Mouse (Mus musculus) megakaryocyte, adult 5-6 weeks (primary cell): ENCODE measurements around the gene Zfp668. TPM values are rescaled to one million over a fixed set of nuclear protein-coding genes. Genes with fewer than 3 reads are reported as not detected.
A peak's percentile ranks its signal among the peaks of the same experiment; 100 is the strongest.
"Not testable (repeated sequence)": the region's sequence is repeated elsewhere in the genome, so short reads cannot be mapped to it uniquely, and the experiment has no call there.

ENCODE experiments used
- ATAC-seq: 2 replicates; pipeline ENCODE4 v1.8.0; 2016; ENCODE audit warnings: mild to moderate bottlenecking, inconsistent platforms; ENCODE audit not compliant: poor library complexity, severe bottlenecking
- total RNA-seq, 2 experiments: library from RNA; stranded (forward) in 1 of 2; stranded (reverse) in 1 of 2; fragments of 153-499, 151-499 nt in 1 of 2; fragments of 221-1000, 200-1000 nt in 1 of 2; gene quantifications; 2 replicates each; pipeline versions ENCODE4 v1.2.3 to v1.2.4; 2015 to 2017

Gene Zfp668
- total RNA-seq, 2 experiments from 2014 or later, result 3.1 to 5.7 TPM

DNA sequence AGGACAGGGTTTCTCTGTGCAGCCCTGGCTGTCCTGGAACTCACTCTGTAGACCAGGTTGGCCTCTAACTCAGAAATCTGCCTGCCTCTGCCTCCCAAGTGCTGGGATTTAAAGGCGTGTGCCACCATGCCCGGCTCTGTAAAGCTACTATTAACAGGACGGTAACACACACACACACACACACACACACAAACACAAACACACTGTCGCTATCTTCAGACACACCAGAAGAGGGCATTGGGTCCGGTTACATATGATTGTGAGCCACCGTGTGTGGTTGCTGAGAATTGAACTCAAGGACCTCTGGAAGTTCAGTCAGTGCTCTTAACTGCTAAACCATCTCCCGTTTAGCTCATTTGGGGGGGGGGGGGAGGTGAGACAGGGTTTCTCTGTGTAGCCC, 19.3 kb upstream of the Zfp668 start:
- not testable (repeated sequence) for ATAC-seq

DNA sequence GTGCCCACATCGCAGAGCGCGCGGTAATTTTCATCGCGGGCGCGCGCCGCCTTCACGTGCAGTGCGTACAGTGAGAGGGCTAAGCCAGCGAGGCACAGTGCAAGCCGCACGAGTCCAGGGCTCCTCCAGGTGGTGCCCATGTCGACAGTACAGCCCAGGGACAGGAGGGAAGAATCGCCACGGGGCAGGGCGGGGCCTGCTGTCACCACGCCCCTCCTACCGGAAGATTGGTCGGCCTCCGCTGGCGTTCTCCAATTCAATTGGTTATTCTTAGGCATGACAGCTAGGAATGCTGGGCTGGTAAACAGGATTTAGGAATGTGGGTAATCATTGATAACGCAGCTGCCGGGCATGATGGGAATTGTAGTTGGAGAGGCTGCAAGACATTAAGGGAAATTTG, 18.8 kb upstream of the Zfp668 start, which contains the start of the genes Gm21974 and Vkorc1:
Gm21974 (minus strand) TSS at position 13 of the 400 bp plus-strand sequence.
Vkorc1 (minus strand) TSS at position 176 of the 400 bp plus-strand sequence.
- peak; percentile 95 for ATAC-seq

DNA sequence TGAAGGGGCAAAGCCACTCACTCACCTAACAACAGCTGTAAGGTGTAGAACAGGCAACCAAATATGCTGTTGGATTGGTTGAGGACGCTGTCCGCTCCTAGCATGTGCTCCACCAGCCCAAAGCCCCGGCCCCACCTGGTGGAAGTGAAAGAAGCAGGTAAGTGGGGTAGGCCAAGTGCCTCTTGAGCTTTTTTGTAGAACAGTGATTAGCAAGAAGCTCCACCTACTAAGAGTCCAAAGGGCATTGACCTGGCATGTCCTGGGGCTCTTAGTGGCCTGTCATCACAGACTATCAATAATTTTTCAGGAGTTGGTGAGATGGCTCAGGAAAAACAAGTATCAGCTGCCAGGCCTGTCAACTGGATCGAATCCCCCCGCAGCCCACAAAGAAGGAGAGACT, 17.9 kb upstream of the Zfp668 start:
- no peak for ATAC-seq

DNA sequence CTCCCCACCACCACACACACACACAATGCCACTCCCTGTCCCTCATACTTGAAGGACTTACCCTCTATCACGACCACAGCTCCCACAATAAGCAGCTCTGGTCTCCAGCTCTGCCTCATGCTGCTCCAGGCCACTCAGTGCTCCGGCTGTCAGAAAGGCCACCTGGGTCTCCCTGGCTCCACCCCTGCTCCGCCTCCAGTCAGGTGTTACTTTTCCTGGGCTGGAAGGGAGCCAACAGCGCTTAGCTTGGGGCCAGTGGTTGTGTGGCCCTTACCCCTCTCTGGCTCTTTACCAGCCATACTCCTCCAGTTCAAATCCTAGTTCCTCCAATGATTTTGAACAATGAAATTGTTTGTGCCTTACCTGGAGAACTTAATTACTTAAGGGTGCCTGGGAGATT, 14.2 kb upstream of the Zfp668 start, which contains the start of gene Prss53:
Prss53 (minus strand) TSS at position 173 of the 400 bp plus-strand sequence.
- ATAC-seq, result no peak

DNA sequence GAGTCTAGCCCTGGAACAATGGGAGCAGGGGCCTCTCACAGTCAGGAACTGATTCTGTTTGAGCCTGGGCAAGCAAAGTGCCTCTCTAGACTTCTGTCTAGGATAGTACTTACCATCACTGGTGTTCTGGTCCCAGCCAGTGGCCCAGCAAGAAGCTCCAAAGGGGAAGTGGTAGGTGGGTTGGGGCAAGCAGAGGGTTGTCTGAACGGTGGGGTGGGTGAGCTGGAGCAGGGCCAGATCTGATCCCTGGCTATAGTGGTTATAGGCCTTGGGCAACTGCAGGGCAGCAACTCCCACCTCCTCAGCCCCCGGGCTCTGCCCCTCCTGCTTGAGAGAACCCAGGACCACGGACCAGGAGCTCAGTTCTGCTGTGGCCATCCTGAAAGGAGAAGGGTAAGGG, 12.2 kb upstream of the Zfp668 start:
- peak; percentile 35; the same call in 1 of the 2 replicates for ATAC-seq

DNA sequence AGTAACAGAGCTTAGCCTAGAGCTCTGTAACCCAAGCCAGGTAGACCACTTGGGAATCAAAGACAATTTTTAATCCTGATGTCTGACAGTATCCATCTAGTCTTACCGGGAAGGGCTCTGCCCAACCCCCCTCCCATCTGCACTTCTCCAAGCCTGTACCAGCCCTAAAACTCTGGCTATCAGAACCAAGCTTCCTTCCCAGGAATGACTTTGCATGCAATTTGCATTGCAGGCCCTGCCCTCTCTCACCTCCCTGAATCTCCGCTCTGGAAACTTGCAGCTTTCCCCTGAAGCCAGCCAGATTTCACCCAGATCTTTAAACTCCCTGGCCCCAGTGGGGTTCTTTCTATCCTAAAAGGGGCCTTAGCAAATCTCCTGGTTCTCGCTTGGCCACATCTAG, 11.2 kb upstream of the Zfp668 start:
- ATAC-seq, result no peak

DNA sequence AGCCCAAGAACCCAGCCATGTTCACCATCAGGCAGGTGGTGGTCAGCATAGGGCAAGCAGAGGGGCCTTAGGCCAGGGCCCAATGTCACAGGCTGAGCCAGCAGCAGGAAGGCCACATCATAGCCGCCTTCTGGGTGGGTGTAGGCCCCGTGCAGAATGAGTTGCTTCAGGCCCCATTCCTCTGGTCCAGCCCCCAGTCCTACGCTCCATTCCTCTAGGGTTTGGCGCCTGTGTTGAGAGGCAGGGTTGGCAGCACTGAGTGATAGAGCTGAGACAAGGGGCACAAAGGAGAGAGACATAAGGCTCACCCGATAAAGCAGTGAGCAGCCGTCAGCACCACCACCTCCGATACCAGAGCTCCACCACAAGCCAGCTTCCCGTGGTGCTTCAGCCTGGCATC, 10.6 kb upstream of the Zfp668 start:
- ATAC-seq, result no peak

DNA sequence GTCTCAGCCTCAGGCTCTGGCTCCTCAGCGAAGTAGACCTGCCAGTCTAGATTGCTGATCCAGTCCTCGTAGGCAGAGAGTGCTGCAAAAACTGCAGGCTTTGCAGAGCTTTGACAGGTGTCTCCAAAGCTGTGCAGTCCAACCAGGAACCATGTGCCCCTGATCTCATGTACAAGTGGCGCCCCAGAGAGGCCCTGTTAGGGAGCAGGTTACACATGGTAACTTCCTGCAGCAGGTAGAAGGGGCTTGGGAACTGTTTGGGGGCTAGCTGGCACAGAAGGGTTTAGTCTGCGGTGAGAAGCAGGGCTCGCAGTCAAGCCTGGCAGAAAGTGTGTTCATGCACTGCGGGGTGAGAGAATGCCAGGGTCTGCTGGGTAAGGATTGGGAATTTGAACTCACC, 9.9 kb upstream of the Zfp668 start:
- no peak for ATAC-seq

DNA sequence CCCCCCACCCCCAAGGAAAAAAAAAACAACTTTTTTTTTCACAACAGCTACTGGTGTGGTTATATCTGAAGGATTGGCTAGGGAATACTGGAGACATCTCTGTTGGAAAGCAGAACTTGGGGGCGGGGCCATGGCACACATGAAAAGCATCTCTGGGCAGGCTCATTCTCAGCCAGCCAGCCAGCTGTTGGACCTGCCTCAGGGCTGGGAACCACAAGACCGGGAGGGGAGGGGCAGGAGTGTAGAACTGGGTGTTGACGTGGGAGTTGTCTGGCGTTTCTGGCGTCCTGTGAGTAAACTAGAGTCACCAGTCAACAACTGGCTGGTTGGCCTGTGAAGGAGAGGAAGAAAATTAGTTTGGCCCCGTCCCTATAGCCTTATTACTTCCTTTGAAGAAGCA, 9.3 kb upstream of the Zfp668 start:
- ATAC-seq, result no peak

DNA sequence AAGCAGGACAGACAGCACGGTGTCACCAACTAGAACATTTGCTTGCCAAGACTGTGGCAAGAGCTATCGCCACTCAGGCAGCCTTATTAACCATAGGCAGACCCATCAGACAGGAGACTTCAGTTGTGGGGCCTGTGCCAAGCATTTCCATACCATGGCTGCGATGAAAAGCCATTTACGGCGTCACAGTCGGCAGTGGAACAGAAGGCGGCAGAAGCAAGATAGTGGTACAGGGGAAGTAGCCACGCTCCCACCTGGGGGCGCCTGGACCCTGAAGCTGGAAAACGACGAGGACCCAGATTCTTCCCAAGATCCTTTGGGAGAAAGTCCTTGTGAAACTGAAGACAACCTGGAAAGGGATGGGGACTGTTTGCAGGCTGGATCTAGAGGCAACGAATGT, 3.8 kb upstream of the Zfp668 start:
- ATAC-seq, result no peak

DNA sequence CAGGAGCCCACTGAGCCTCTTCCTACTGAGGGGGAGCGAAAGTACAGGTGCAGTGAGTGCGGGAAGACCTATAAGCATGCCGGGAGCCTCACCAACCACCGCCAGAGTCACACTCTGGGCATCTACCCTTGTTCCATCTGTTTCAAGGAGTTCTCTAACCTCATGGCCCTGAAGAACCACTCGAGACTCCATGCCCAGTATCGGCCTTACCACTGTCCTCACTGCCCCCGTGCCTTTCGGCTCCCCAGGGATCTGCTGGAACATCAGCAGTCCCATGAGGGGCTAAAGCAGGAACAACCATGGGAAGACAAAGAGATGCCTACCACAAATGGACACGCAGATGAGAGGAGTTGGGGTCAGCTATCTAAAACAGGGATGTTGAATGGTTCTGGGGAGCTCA, 2.7 kb upstream of the Zfp668 start:
- no peak for ATAC-seq

DNA sequence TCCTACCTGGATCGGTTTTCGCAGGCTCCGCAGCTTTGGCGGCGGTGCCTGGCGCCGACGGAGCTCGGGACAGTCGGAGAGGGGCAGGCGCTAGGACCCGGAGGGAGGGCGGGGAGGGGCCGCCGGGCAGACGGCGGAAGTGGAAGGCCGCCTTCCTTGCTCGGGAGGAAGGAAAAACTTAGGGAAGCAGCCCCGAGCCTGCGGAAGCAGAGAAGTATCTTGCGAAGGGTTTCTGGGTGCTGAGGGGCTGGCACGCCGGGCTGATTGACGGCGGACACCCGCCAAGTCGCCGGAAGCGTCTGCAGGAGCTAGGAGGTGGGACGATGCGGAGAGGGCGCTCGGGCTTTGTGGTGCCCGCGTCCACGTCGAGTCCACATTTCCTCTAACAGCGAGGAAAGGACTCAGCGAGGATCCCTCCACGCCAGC, 574 bp downstream of the Zfp668 start, which contains the start of gene Zfp646:
Zfp646 (plus strand) TSS at position 181 of the 426 bp plus-strand sequence.
- ATAC-seq, result peak; percentile 56

DNA sequence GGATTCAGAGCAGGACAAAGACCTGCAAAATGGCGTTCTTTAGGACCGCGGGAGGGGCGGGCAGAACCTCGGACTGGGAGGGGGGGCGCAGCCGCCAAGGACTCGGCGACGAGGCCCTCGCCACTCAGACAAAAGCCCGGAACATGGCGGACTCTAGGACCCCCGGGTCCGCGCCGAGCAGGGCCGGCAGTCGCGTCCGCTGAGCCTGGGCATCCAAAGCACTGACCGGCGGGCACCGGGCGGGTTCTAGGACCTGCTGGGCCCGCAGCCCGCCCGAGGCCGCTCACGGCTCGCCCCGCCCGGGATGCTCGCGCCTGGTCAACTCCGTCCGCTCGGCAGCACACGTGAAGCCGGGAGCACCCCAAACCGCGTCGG, 1.0 kb downstream of the Zfp668 start:
- peak; percentile 75 for ATAC-seq

DNA sequence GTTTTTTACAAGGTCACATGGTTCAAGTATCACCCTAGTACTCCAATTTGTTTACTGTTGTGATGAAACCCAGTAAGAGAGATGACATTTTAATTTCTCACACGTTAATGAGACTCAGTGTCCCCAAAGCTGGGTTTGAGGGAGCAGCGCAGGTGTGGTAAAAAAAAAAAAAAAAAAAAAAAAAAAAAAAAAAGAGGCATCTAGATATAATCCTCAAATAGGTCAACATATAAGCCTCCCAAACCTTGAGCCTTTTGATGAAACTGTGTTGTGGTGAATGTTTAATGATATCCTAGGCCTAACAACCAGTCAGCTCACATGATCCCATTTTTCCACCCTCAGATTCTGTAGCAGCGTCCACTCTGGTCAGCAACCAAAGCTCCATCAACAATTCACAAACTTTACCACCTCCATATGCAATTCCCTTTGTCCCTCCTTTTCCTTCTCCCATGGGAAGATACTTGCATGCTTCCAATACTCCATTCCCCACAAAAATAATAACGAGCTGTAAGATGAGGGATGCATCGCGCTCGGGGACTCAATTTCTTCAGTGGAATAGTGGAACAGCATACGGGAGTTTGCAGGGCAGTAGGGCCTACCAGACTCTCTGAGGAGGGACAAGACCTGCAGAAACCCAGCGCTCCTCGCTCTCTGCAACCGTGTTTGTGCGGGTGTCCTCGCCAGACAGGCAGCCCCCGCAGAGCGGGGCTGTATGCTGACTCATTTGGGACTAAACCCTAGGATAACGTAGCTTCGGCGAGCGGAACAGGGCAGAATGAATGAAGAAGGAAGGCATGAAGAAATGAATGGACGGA, 1.6 kb downstream of the Zfp668 start:
- ATAC-seq, result no peak

DNA sequence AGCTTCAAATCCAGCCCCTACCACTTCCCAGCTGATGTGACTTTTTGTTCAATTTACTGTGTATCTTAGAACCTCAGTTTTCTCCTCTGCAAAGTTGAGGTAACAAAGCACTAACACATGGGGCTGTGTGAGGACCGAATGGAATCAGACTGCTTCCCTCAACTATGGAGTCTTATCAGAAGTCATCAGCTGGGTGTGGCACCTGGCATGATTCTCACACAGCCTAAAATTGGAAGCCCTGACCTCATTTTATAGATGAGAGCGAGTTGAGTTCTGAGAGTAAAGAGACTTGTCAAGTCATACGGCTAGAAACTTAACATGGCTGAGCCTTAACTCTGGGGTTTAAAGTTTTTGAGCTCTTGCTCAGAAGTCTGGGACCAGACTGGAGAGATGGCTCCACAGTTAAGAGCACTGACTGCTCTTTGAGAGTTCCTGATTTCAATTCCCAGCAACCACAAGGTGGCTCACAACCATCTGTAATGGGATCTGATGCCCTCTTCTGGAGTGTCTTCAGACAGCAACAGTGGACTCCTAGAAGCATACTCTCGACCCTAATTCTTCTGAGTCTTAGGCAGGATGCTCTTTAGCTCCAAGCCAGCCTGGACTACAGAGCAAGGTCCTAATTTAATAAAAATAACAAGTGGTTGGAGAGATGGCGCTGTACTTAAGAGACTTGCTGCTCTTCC, 6.3 kb downstream of the Zfp668 start:
- ATAC-seq, result no peak

DNA sequence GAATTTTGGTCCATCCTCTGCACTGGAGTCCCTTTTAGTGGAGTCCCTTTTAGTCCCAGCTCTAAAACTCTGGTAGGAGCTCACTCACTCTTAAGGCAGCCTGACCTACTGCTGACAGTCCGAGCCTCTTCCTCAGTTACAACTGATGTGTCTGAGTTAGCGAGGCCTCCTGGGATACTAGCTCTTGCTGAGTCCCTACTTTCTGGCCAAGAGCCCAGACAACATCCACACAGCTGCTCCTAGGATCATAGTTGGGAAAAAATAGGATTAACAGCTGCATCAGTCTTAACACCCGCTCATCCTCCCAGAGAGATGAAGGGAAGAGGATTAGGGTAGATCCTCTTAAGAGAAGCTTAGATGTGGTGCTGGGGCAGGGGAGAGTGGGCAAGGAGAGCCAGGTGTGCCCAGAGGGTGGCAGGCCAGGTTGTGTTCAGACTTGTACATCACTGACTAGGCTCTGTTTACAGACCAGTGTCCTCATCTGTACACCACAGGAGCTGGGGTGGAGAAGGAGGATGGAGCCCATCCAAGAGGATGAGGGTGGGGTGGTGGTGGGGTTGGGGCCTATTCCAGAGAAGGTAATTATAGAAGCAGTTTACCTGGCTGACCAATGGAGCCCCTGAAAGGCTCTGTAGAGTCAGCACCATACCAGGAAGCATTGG, 7.3 kb downstream of the Zfp668 start:
- no peak for ATAC-seq

DNA sequence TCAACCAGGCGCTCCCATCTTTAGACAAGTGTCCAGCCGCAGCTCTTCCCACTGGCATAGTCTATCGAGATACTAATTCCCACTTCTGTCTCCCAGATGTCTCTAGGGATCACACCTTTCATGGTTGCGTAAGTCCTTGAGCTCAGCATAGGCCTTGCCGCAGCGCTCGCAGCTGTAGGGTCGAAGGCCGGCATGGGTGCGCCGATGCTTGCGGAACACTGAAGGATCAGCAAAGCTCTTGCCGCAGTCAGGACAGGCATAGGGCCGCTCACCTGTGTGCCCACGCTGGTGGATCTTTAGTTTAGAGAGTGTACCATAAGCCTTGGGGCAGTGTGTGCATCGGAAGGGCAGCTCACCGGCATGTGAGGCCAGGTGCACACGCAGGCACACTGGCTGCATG, 9.0 kb downstream of the Zfp668 start:
- ATAC-seq, result no peak

DNA sequence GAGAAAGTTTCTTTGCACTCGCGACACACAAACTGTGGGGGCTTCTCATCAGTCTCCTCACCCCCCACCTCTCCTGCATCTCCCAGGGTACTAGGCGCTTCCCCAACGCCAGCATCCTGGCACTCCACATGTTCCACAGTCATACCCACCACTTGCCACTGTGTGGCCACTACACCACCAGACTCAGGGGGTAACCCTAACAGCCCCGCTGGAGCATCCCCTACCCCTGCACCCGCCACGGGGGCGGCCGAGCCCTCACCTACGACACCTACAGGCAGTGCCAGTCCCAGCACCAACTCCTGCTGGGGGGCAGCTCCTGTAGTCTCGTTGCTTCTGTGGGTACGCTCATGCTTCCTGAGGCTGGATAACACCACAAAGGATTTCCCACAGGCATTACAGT, 10.2 kb downstream of the Zfp668 start:
- ATAC-seq, result no peak

DNA sequence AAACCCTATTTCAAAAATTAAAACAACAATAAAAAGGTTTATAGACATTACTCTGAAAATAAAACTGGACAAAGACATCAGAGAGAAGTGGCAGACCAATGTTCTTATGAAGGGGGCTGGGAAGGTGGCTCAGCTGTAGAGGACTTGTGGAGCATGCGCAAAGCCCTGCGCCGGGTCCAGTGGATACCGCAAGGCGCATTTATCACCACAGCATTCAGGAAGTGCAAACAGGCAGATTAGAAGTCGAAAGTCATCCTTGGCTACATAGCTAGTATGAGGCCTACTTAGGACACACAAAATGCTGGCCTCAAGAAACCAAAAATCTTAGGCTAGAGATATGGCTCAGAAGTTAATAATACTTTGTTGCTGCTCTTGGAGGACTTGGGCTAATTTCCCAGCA, 18.4 kb downstream of the Zfp668 start:
- ATAC-seq, result no peak

DNA sequence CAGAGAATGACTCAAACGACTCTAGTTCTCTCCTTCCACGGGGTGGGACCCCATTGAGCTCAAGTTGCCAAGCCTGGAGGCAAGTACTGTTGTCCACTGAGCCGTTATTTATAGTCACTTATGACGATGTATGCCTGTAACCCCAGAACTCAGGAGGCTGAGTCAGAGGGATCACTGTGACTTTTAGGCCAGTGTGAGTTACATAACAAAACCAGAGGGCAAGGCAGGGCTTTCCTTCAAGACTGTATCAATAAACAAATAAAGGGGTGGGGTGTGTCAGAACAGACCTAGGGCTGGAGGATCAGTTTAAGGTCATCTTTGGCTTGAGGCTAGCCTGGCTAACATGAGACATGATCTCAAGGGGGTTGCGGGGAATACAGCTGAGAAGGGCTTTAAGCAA, 25.7 kb downstream of the Zfp668 start:
- no peak for ATAC-seq
